Mouse (Mus musculus): ENCODE measurements around the gene Iqschfp.

DNA sequence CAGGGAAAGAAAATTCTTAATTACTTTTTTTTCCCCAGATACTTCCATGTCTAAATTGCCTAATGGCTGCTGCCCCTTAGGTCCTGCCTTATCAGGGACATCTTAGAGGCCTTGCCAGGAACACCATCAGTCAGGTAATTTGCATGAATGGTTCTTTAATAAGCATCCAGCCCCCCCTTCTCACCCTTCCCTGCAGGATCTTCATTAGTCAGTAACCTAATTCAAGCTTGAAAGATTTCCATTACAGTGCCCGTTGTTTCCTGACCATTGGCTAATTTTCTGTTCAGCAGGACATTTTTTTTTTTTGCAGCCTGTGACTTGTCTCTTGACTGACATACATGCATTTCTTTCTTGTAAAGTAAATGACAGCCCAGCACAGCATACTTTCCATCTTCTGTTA lies 123.8 kb downstream of the Iqschfp start:
- TF ChIP-seq GATA1 (IDR thresholded peaks at IDR 0.05; ENCODE audit: borderline replicate concordance, low read length) (no peak), FLI1 (IDR thresholded peaks at IDR 0.05; ENCODE audit: low read length) (no peak)

Data from megakaryocyte, embryonic 14.5 days (primary cell).